Comparison of ENCODE assay signal across 27 mouse cellular contexts in the genomic region with DNA sequence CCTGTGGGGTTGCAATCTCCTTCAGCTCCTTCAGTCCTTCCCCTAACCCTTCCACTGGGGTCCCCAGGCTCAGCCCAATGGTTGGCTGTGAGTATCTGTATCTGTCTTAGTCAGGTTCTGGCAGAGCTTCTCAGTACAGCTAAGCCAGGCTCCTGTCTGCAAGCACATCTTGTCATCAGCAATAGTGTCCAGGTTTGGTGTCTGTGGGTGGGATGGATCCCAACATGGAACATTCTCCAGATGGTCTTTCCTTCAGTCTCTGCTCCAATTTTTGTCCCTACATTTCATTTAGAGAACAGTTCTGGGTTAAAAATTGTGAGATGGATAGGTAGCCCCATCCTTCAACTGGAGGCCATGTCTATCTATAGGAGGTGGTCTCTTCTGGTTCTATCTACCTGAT.
DNase-seq lines count a peak whose midpoint lies in the region.
"Had no signal": no experiment of that assay in that cellular context is flagged by ENCODE, and none has a peak within 500 bp of the region (broad histone marks: within the 10 kb centered on the region; RNA-seq: fewer than 3 reads in every experiment).

No protein-coding gene starts in this region.

- no peaks in the 10 kb centered on the region for H3K36me3 ChIP-seq in embryonic facial prominence, embryonic 10.5 days (replicated peaks)
- H3K36me3 ChIP-seq: forebrain, embryonic 15.5 days; hindbrain, embryonic 13.5 days; liver, embryonic 13.5 days; midbrain, embryonic 15.5 days; neural tube, embryonic 13.5 days; stomach, embryonic 15.5 days had no signal

- no peaks in the 10 kb centered on the region for H3K9me3 ChIP-seq in embryonic facial prominence, embryonic 10.5 days
- H3K9me3 ChIP-seq: forebrain, embryonic 15.5 days; hindbrain, embryonic 13.5 days; liver, embryonic 13.5 days; midbrain, embryonic 15.5 days; neural tube, embryonic 13.5 days; stomach, embryonic 15.5 days had no signal

- no peaks in the 10 kb centered on the region for H3K4me1 ChIP-seq in embryonic facial prominence, embryonic 10.5 days
- H3K4me1 ChIP-seq: forebrain, embryonic 15.5 days; hindbrain, embryonic 13.5 days; liver, embryonic 13.5 days; megakaryocyte, embryonic 14.5 days; midbrain, embryonic 15.5 days; neural tube, embryonic 13.5 days; stomach, embryonic 15.5 days had no signal

- H3K4me3 ChIP-seq in embryonic facial prominence, embryonic 10.5 days = no peak overlapping the region
- H3K4me3 ChIP-seq: forebrain, embryonic 15.5 days; gastrocnemius, adult 2 months; hindbrain, embryonic 13.5 days; layer of hippocampus, adult 2 months; liver, embryonic 13.5 days; megakaryocyte, embryonic 14.5 days; midbrain, embryonic 15.5 days; neural tube, embryonic 13.5 days; stomach, embryonic 15.5 days had no signal

- H3K27me3 ChIP-seq in embryonic facial prominence, embryonic 10.5 days (replicated peaks; ENCODE audit: low read depth, poor library complexity, severe bottlenecking) = no peaks in the 10 kb centered on the region
- H3K27me3 ChIP-seq: forebrain, embryonic 15.5 days; hindbrain, embryonic 13.5 days; liver, embryonic 13.5 days; megakaryocyte, embryonic 14.5 days; midbrain, embryonic 15.5 days; neural tube, embryonic 13.5 days; stomach, embryonic 15.5 days had no signal

- intact Hi-C loops in left cerebral cortex, postnatal 14 days (cut with DNase I) = loop anchor here (10.0 kb wide), 1 partner anchor 891 kb away; no protein-coding TSS in a partner anchor

- peak; percentile 15 for DNase-seq in layer of hippocampus, adult 9-11 months
- DNase-seq in layer of hippocampus, adult 18-20 months (ENCODE audit: low spot score in 2 of 2) = no peak
- DNase-seq in frontal cortex, postnatal 25 days (ENCODE audit: low spot score in 2 of 2) = peak; percentile 5 to 9
- peak; percentile 6 to 10 for DNase-seq in left cerebral cortex, postnatal 14 days (ENCODE audit: low spot score in 2 of 2)
- peak; percentile 71 for DNase-seq in telencephalon, adult 2 months (ENCODE audit: low read depth, low spot score)
- DNase-seq in natural killer cell, adult 2 months (ENCODE audit: low spot score in 2 of 2) = no peak
- no peak for DNase-seq in embryonic facial prominence, embryonic 10.5 days (ENCODE audit: low spot score)
- DNase-seq: adrenal gland, postnatal 10 days; cerebellum, adult 8-10 months; cerebellum, postnatal 36 days; gastrocnemius, adult 2 months; heart, postnatal 36 days; kidney, adult 8-10 months; kidney, postnatal 14 days; layer of hippocampus, postnatal 36 days; liver, embryonic 13.5 days; lung, embryonic 14.5 days; lung, postnatal 36 days; thymus, adult 18-20 months; thymus, postnatal 4 days had no signal

- no peak overlapping the region for H3K27ac ChIP-seq in embryonic facial prominence, embryonic 10.5 days (replicated peaks)
- H3K27ac ChIP-seq: forebrain, embryonic 15.5 days; gastrocnemius, adult 2 months; hindbrain, embryonic 13.5 days; layer of hippocampus, adult 2 months; liver, embryonic 13.5 days; midbrain, embryonic 15.5 days; neural tube, embryonic 13.5 days; stomach, embryonic 15.5 days had no signal

Comparison
In these comparisons a context has a peak if more than half of its experiments do, and no peak if none do; other contexts are left out.
1. DNase-seq: peak in layer of hippocampus, adult 9-11 months (single experiment), frontal cortex, postnatal 25 days (2 of 2), left cerebral cortex, postnatal 14 days (2 of 2) and telencephalon, adult 2 months (single experiment); none in layer of hippocampus, adult 18-20 months (0 of 2), natural killer cell, adult 2 months (0 of 2) and embryonic facial prominence, embryonic 10.5 days (single experiment).